Mouse (Mus musculus): ENCODE results near the gene Fbln2.
A peak's percentile ranks its signal among the peaks of the same experiment; 100 is the strongest.

Gene Fbln2

GRCm38 (mm10) chr6:91192851-91193545, 19.3 kb upstream of the Fbln2 start:
- no peak for DNase-seq

DNA sequence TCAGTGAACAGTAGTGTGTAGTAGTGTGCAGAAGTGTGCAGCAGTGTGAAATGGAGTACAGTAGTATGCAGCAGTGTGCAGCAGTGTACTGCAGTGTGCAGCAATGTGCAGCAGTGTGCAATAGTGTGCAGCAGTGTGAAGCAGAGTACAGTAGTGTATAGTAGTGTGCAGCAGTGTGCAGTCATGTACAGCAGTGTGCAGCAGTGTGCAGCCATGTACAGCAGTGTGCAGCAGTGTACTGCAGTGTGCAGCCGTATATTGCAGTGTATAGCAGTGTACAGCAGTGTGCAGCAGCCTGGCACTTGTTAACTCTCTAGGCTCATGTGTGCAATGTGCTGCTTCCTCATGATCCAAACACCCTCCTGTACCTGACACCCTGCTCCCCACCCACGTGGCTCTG, 13.8 kb upstream of the Fbln2 start:
- DNase-seq = no peak

- peak; percentile 43 for DNase-seq
Observed at GRCm38 (mm10) chr6:91200429-91201188, 11.6 kb upstream of the Fbln2 start.

GRCm38 (mm10) chr6:91201881-91202341, 10.3 kb upstream of the Fbln2 start:
- no peak for DNase-seq

GRCm38 (mm10) chr6:91202571-91202970, 9.7 kb upstream of the Fbln2 start:
- no peak for DNase-seq

DNA sequence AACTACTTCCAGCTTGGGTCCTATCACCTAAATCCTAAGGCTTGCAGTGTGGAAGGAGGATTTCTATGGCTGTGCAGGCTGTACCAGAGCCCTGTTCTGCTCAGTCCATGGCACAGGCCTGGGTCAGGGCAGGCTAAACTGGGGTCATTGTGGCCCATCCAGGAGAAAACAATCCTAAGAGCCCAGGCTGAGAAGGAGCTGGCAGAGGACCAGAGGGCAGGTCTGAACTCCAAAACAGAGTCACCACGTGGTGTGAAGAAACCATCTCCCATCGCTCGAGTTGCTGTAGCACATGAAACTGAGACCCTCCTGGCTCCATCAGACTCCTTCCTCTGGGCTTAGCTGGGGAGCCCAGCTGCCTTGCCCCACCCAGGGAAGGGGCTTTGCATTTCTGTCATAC, 6.9 kb upstream of the Fbln2 start:
- no peak for DNase-seq

DNA sequence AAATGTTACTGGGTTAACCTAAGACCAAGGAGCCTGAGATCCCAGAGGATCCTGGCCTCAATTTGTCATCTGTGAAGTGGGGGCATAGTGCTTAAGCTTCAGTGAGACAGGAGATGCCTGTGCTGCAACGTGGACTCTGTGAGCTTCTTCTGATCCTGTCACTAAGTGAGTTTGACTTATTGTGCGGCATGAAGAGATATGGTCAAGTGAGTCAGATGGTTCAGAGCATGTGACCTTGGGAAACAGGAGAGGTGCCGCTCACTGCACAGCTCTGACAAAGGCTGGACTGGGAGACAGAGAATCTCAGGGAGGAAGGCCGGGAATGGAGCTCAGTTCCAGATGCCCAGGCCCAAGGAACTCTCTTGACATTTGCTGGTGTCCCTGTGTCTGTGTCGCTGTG, 6.5 kb upstream of the Fbln2 start:
- no peak for DNase-seq

- DNase-seq = no peak
Observed at GRCm38 (mm10) chr6:91207491-91207890, 4.8 kb upstream of the Fbln2 start.

GRCm38 (mm10) chr6:91209780-91210179, 2.5 kb upstream of the Fbln2 start:
- DNase-seq = no peak

GRCm38 (mm10) chr6:91210852-91211251, 1.4 kb upstream of the Fbln2 start:
- no peak for DNase-seq

- DNase-seq = no peak
Observed at GRCm38 (mm10) chr6:91212571-91212970, 316 bp downstream of the Fbln2 start.

DNA sequence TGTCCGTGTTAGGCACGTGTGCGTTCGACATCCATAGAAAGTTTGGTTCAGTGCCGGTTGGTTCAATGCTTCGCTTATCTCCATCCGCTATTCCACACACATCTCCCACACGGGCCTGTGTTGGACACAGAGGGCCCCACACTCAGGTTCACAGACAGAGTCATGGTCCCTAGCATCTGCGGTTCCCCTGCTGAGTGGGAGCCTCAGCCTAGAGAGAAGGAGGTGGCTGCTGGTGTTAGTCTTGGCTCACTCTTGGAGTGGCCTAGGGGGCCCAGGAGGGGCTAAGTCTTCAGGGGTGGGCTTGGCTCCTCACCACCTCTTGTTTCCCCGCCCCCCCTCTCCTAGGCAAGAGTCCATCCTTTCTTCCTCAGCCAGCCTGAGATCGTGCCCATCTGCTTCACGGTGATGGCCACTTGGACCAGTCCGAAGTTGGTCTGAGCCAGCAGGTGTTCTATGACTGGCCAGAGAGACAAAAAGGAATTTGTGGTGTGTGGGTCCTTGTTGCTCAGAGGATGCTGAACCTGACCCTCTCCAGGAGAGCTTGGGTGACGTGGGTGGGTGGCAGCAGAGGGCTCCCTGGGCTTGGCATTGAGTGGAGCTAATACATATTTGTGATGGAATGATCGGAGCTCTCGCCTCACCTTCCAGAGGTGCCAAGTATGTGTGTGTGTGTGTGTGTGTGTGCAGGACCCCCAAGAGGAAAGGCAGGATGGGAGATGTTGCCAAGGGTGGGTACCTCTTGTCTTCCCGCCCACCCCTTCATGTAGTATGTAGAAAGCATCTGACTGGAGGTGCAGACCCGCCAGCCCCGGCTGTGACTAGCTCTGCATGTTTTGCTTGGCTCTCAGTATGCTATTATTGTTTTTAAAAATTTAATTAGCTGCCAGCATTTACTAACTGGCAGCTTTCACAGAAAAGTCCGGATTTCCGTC, 1.3 kb downstream of the Fbln2 start:
- no peak for DNase-seq

DNA sequence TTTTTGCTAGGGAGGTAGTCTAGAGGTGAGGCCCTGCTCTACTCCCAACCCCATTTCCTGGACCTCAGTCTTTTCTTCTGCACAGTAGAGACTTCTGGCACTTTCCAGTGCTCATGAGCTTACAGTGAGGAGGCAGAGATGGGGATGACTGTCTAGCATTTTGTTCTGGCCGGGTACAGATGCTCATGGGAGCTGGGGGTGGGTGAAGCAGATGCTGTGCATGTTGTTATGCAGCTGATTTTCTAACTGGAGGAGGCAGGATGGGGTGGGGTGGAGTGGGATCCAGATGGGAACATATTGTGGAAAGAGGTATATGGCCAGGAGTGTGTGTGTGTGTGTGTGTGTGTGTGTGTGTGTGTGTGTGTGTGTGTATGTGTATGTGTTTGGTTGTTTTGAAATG, 3.2 kb downstream of the Fbln2 start:
- DNase-seq = no peak

GRCm38 (mm10) chr6:91218445-91218844, 6.2 kb downstream of the Fbln2 start:
- DNase-seq = no peak

- no peak for DNase-seq
Observed at GRCm38 (mm10) chr6:91218871-91219270, 6.6 kb downstream of the Fbln2 start.

DNA sequence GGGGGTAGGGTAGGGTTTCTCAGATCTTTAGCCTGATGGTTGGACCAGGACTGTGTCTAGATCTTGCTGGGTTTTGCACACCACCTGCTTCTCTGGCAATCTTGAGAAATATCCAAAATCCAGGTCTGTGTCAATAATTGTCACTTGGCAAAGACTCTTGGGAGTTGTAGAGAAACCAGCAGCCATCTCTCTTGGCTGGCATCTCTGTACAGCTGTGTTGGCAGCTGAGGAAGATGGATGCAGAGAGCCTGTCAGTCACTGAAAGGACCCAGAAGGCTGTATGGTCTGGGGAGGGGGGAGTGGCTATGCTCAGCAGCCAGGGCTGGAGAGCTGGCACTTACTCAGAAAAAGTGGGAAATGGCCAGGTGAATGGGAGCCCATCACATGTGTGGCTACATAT, 7.8 kb downstream of the Fbln2 start:
- no peak for DNase-seq

GRCm38 (mm10) chr6:91221094-91221493, 8.8 kb downstream of the Fbln2 start:
- no peak for DNase-seq

DNA sequence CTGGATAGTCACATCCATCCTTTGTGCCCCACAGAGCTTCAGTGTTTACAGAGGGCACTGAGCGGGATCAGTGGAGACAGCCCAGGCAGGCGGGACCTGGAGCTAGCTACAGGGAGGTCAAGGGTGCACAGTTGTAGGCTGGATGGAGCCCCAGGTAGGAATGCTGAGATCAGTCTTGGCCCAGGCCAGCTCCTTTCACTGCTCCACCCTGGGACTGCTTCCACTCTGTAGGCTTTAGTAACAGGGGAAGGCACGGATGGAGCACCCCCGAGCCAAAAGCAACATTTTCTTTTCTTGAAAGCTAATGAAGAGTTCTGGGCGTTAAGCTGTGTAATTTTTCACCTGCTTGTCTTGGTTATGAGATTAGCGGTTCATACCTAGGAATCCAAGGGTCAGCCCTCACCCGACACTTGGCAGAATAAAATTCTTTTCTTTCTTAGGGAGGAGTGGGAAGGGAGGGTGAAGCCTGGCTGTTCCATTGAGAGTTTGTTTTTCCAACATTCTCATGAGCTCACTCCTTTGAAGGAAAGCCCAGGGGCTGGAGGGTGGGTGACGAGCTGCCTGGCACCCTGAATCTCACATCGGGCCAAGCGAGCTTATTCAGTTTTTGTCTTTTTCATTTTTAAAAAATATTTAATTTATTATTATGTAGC, 10.6 kb downstream of the Fbln2 start:
- DNase-seq = no peak

DNA sequence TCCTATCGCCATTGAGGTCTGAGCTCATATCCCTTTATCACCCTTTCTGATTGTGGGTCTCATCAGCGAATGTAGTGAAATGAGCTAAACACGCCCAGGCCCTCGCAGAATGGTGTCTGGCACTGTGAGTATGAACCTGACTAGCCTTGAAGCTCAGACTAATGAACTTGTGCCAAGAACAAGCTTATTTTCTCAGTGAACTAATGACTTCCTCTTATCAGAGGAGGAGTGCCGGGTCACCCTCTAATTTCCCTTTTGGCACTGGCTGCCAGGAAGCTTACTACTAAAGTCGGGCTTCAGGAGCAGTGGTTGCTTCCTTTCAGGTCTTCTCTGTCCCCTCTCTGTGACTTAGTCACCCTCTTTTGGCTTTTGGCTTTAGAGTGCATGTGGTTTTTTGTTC, 12.7 kb downstream of the Fbln2 start:
- DNase-seq = no peak

- DNase-seq = no peak
Observed at GRCm38 (mm10) chr6:91225346-91225745, 13.1 kb downstream of the Fbln2 start.

DNA sequence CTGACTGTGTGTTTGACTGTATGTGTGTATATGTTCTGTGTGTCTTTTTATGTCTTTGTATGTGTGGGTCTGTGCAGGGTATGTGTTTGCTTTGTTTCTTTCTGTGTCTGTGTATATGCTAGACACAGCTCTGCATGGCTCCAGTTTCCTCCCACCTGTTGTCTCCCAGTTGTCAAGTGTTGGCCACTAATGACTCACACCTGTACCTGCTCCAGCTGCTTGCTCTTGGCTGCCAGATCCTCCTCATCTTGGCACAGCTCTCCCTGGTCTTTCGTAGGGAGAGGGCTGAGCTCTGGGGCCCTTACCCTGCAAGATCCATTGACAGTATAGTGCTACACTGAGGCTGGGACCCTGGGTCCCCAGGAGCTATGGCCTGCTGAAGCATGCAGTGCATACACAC, 13.8 kb downstream of the Fbln2 start:
- no peak for DNase-seq

GRCm38 (mm10) chr6:91228980-91229379, 16.7 kb downstream of the Fbln2 start:
- DNase-seq = no peak

DNA sequence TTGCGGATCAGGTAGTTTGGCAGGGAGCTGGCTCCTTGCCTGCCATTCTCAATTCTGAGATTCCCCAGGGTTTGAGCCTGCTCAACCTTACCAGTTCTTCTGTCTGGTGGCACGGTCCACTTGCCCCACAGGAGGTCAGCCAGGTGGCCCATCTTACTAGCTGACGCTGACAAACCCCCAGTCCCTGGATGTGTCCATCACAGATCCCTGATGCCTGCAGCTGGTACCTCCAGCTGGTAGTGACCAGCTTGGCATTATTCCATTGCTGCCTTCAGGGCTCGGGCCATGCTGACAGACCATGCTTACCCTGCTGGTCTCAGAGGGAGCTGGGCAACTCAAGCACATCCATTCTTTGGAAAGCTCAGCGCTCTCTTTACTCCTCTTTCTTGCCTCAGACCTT, 18.7 kb downstream of the Fbln2 start:
- no peak for DNase-seq
